Mouse (Mus musculus): ENCODE data around the gene Angel2. TPM values are rescaled to one million over a fixed set of nuclear protein-coding genes. Genes with fewer than 3 reads are reported as not detected.

The Angel2 gene
- polyA plus RNA-seq, 1 experiment = 17.7 TPM

GRCm38 (mm10) chr1:190898899-190899575 lies 25.9 kb upstream of the Angel2 start:
- Histone ChIP-seq H3K79me2 (ENCODE audit: control insufficient read depth, insufficient read depth) (no peaks in the 10 kb centered on the region), H3K4me2 (ENCODE audit: low read depth) (peak overlapping the region; percentile 59), H3ac (ENCODE audit: control insufficient read depth, insufficient read length) (no peak overlapping the region), H3K27me3 (ENCODE audit: control insufficient read depth, insufficient read depth, insufficient read length) (no peaks in the 10 kb centered on the region), H3K4me3 (no peak overlapping the region), H3K36me3 (ENCODE audit: control insufficient read depth, insufficient read depth) (no peaks in the 10 kb centered on the region)
- TF ChIP-seq CEBPB (IDR thresholded peaks at IDR 0.05; ENCODE audit: insufficient read depth, poor library complexity, severe bottlenecking) = no peak
- no peak for TF ChIP-seq USF1 (IDR thresholded peaks at IDR 0.05; ENCODE audit: low read depth)
- peak in 1 of 3 experiments; percentile 13 for TF ChIP-seq MYOG (IDR thresholded peaks at IDR 0.05; ENCODE audit: control insufficient read depth in 1 of 3, insufficient read depth in 1 of 3, insufficient read length in 2 of 3, low read depth in 2 of 3)

GRCm38 (mm10) chr1:190901082-190901481 lies 23.8 kb upstream of the Angel2 start:
- Histone ChIP-seq H3K79me2 (ENCODE audit: control insufficient read depth, insufficient read depth) (peaks cover 2% of the 10 kb centered on the region), H3K27me3 (ENCODE audit: control insufficient read depth, insufficient read depth, insufficient read length) (no peaks in the 10 kb centered on the region), H3K36me3 (ENCODE audit: control insufficient read depth, insufficient read depth) (no peaks in the 10 kb centered on the region), H3K4me2 (ENCODE audit: low read depth) (no peak overlapping the region), H3ac (ENCODE audit: control insufficient read depth, insufficient read length) (no peak overlapping the region), H3K4me3 (no peak overlapping the region)
- no peak for TF ChIP-seq POLR2A (IDR thresholded peaks at IDR 0.05; ENCODE audit: insufficient read length, low read depth)
- TF ChIP-seq TCF3 (IDR thresholded peaks at IDR 0.05; ENCODE audit: insufficient read length, low read depth) = no peak
- TF ChIP-seq POLR2AphosphoS2 (IDR thresholded peaks at IDR 0.05; ENCODE audit: insufficient read length, low read depth) = no peak
- no peak for TF ChIP-seq MYOG (IDR thresholded peaks at IDR 0.05; ENCODE audit: control insufficient read depth in 1 of 3, insufficient read depth in 1 of 3, insufficient read length in 2 of 3, low read depth in 2 of 3)
- TF ChIP-seq MYOD1 (IDR thresholded peaks at IDR 0.05; ENCODE audit: control insufficient read depth in 1 of 3, insufficient read length in 2 of 3, low read depth in 2 of 3) = no peak

- TF ChIP-seq POLR2A (IDR thresholded peaks at IDR 0.05; ENCODE audit: insufficient read length, low read depth) (no peak), USF1 (IDR thresholded peaks at IDR 0.05; ENCODE audit: low read depth) (no peak), POLR2AphosphoS2 (IDR thresholded peaks at IDR 0.05; ENCODE audit: insufficient read length, low read depth) (no peak), E2F4 (IDR thresholded peaks at IDR 0.05; ENCODE audit: insufficient read depth) (no peak), SRF (IDR thresholded peaks at IDR 0.05; ENCODE audit: control insufficient read depth, insufficient read length, low read depth) (no peak), REST (IDR thresholded peaks at IDR 0.05; ENCODE audit: insufficient read depth, insufficient read length) (no peak), MYOG (IDR thresholded peaks at IDR 0.05; ENCODE audit: control insufficient read depth in 1 of 3, insufficient read depth in 1 of 3, insufficient read length in 2 of 3, low read depth in 2 of 3) (no peak), TCF3 (IDR thresholded peaks at IDR 0.05; ENCODE audit: insufficient read length, low read depth) (no peak)
- H3K4me2 ChIP-seq (ENCODE audit: low read depth) = no peak overlapping the region
- no peaks in the 10 kb centered on the region for H3K27me3 ChIP-seq (ENCODE audit: control insufficient read depth, insufficient read depth, insufficient read length)
- no peaks in the 10 kb centered on the region for H3K36me3 ChIP-seq (ENCODE audit: control insufficient read depth, insufficient read depth)
- peaks cover 16% of the 10 kb centered on the region for H3K79me2 ChIP-seq (ENCODE audit: control insufficient read depth, insufficient read depth)
- no peak overlapping the region for H3K4me3 ChIP-seq
- no peak overlapping the region for H3ac ChIP-seq (ENCODE audit: control insufficient read depth, insufficient read length)
Measured at GRCm38 (mm10) chr1:190904136-190904535, 20.8 kb upstream of the Angel2 start.

GRCm38 (mm10) chr1:190904714-190905113 lies 20.2 kb upstream of the Angel2 start:
- Histone ChIP-seq H3K27me3 (ENCODE audit: control insufficient read depth, insufficient read depth, insufficient read length) (no peaks in the 10 kb centered on the region), H3K79me2 (ENCODE audit: control insufficient read depth, insufficient read depth) (peaks cover 20% of the 10 kb centered on the region), H3ac (ENCODE audit: control insufficient read depth, insufficient read length) (no peak overlapping the region), H3K4me3 (no peak overlapping the region), H3K4me2 (ENCODE audit: low read depth) (no peak overlapping the region), H3K36me3 (ENCODE audit: control insufficient read depth, insufficient read depth) (no peaks in the 10 kb centered on the region)
- no peak for TF ChIP-seq MYOD1 (IDR thresholded peaks at IDR 0.05; ENCODE audit: control insufficient read depth in 1 of 3, insufficient read length in 2 of 3, low read depth in 2 of 3)
- TF ChIP-seq CEBPB (IDR thresholded peaks at IDR 0.05; ENCODE audit: insufficient read depth, poor library complexity, severe bottlenecking) = no peak
- no peak for TF ChIP-seq POLR2A (IDR thresholded peaks at IDR 0.05; ENCODE audit: insufficient read length, low read depth)
- no peak for TF ChIP-seq USF1 (IDR thresholded peaks at IDR 0.05; ENCODE audit: low read depth)
- no peak for TF ChIP-seq REST (IDR thresholded peaks at IDR 0.05; ENCODE audit: insufficient read depth, insufficient read length)
- TF ChIP-seq TCF3 (IDR thresholded peaks at IDR 0.05; ENCODE audit: insufficient read length, low read depth) = no peak
- no peak for TF ChIP-seq MYOG (IDR thresholded peaks at IDR 0.05; ENCODE audit: control insufficient read depth in 1 of 3, insufficient read depth in 1 of 3, insufficient read length in 2 of 3, low read depth in 2 of 3)
- TF ChIP-seq E2F4 (IDR thresholded peaks at IDR 0.05; ENCODE audit: insufficient read depth) = no peak
- TF ChIP-seq MAX (IDR thresholded peaks at IDR 0.05; ENCODE audit: low read depth) = no peak
- no peak for TF ChIP-seq POLR2AphosphoS2 (IDR thresholded peaks at IDR 0.05; ENCODE audit: insufficient read length, low read depth)
- no peak for TF ChIP-seq TCF12 (IDR thresholded peaks at IDR 0.05; ENCODE audit: insufficient read depth, poor library complexity, severe bottlenecking)
- TF ChIP-seq SRF (IDR thresholded peaks at IDR 0.05; ENCODE audit: control insufficient read depth, insufficient read length, low read depth) = no peak

- Histone ChIP-seq H3K4me3 (peak overlapping the region; percentile 87), H3K79me2 (ENCODE audit: control insufficient read depth, insufficient read depth) (peaks cover 20% of the 10 kb centered on the region), H3K4me2 (ENCODE audit: low read depth) (peak overlapping the region; percentile 71), H3ac (ENCODE audit: control insufficient read depth, insufficient read length) (peak overlapping the region; percentile 2), H3K27me3 (ENCODE audit: control insufficient read depth, insufficient read depth, insufficient read length) (no peaks in the 10 kb centered on the region), H3K36me3 (ENCODE audit: control insufficient read depth, insufficient read depth) (no peaks in the 10 kb centered on the region)
- TF ChIP-seq TCF12 (IDR thresholded peaks at IDR 0.05; ENCODE audit: insufficient read depth, poor library complexity, severe bottlenecking) (no peak), POLR2A (IDR thresholded peaks at IDR 0.05; ENCODE audit: insufficient read length, low read depth) (no peak), TCF3 (IDR thresholded peaks at IDR 0.05; ENCODE audit: insufficient read length, low read depth) (no peak), CEBPB (IDR thresholded peaks at IDR 0.05; ENCODE audit: insufficient read depth, poor library complexity, severe bottlenecking) (no peak), SRF (IDR thresholded peaks at IDR 0.05; ENCODE audit: control insufficient read depth, insufficient read length, low read depth) (no peak), MYOD1 (IDR thresholded peaks at IDR 0.05; ENCODE audit: control insufficient read depth in 1 of 3, insufficient read length in 2 of 3, low read depth in 2 of 3) (no peak), MAX (IDR thresholded peaks at IDR 0.05; ENCODE audit: low read depth) (no peak), E2F4 (IDR thresholded peaks at IDR 0.05; ENCODE audit: insufficient read depth) (no peak), REST (IDR thresholded peaks at IDR 0.05; ENCODE audit: insufficient read depth, insufficient read length) (no peak), MYOG (IDR thresholded peaks at IDR 0.05; ENCODE audit: control insufficient read depth in 1 of 3, insufficient read depth in 1 of 3, insufficient read length in 2 of 3, low read depth in 2 of 3) (no peak), POLR2AphosphoS2 (IDR thresholded peaks at IDR 0.05; ENCODE audit: insufficient read length, low read depth) (no peak)
Measured at GRCm38 (mm10) chr1:190910836-190911235, 14.1 kb upstream of the Angel2 start.

Data from myocyte (in vitro differentiated cells).